Mouse (Mus musculus) c-Kit-negative CD71-positive TER-119-positive erythroid progenitor cells, embryonic 14.5 days (primary cell): ENCODE results near the gene Kbtbd3.

Source experiments
- DNase-seq: peaks from one replicate; pipeline ENCODE4 v3.0.0-alpha.2; 2013; ENCODE audit warnings: low read depth, low spot score

Gene Kbtbd3

DNA sequence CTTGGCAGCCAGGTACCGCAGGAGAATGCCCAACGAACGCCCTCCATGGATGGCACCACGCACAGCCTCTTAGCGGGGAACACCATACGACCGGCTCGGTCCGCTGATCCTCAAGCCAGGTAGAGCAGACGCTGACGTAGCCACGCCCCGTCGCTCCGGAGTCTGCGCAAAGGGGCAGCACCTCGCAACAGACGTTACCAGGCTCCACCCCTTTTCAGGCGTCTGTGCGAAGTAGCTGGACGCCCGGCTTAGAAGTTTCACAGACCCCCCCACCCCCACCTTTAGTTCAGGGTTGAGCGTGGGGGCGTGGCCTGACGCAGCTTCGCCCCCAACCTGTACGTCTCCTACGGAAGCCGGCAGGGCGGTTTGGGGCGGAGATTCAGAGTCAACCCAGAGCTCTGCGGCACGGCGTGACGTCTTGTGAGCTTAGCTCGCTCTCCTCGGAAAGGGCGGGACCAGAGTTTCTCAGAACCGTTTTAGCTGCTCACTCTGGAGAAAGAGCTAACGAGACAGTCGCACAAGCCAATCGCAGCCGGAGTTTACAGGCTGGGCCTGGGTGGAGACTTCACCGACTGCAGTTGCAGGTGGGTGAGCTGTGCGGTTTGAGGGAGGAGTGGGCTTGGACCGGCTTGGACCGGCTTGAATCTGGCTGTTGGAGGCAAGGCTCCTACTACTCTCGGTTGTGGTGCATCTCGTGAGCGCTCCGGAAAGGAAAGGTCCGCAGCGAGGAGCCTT is at the start of gene Kbtbd3, which contains the start of gene Aasdhppt:
TSS of gene Kbtbd3 (plus strand) at position 483 of the 735 bp plus-strand sequence.
TSS of gene Aasdhppt (minus strand) at position 121 of the 735 bp plus-strand sequence.
- DNase-seq = peak; percentile 98

DNA sequence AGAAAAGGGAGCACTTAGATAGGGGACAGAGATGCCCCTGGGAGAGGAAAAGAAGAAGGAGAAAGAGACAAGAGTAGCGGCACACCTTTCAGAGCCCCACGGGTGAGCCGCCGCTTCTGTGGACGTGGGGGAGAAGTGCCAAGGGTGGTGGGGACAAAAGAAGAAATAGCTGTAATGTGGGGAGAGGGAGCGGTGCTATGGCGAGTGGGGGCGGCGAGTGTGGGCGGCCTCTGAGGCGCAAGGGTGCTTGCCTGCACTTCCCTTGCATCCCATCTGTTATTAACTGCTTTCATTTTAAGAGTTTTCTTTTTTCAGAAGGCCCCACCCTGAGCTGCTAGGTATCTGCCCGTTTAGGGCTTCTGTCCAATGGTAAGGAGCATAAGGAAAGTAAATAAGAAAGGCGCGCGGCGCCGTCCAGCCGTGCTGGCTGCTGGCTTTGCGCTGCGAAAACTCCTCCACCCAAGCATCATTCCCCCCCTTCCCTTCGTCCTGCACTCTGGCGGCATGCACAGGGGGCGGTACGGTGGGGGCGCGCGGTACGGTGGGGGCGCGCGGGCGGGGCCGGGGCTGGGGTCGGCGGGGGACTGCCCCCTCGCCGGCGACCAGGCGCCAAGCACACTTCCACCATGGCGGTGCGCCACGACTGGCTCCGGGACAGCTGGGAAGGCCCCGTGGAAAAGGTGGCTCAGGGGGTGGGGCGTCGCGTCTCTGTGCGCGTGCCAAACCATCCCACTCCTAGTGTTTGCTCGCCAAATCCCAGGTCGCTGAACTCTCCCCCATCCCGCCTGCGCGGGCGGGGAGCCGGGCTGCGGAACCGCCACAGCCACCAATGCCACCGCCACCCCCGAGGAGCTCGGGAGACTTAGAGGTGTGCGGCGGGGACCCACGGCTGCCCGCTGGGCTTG is 49.5 kb upstream of the Kbtbd3 start:
- peak; percentile 5 for DNase-seq

DNA sequence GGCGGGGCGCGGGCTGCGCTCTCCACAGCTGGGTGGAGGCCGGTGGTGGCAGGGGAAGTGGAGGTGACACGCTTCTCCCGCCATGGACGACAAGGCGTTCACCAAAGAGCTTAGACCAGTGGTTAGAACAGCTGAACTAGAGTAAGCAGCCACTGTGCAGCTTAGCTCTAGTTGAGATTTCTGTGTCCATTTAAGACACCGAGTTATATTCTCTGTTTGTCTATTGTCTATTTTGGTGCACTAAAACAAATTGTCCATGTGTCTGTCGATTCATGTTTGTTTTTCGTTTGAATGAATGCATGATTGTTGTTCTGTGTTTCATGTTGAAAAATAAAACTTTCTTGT is 48.9 kb upstream of the Kbtbd3 start:
- no peak for DNase-seq

DNA sequence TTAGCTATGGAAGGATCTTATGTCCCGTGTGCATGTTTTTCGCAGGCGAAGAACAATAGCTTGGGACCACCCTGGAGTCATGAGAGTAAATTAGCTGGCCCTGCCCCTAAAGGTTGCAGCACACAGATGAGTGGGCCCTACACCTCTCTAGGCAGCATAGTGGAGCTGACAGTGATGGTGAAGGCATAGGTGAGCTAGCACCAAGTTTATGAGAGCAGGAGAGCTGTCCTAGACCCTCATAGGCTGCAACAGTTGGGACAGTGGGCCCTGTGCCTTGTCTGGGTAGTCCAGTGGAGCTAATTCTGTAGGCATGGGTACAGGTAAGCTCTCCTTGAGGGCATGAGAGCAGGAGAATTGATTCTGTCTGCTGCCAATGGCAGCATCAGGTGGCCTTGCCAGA is 42.8 kb upstream of the Kbtbd3 start:
- DNase-seq = no peak

DNA sequence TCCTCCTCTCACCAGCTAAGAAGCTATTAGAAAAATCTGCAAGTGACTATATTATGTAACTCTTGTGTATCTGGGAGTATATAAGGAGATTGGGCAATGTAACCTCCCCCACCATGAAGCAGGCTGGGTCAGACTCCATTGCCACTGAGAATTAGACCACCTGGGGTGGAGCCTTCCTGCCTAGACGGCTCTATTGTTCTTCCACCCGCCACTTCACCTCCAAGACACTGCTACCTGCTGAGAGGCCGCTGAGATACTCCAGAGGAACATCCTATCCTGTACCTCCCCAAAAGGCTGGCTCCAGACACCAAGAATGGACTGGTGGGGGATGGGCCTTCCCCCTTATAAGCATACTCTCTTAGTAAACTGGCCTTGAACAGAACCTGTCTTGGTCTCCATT is 25.8 kb upstream of the Kbtbd3 start:
- DNase-seq = no peak

DNA sequence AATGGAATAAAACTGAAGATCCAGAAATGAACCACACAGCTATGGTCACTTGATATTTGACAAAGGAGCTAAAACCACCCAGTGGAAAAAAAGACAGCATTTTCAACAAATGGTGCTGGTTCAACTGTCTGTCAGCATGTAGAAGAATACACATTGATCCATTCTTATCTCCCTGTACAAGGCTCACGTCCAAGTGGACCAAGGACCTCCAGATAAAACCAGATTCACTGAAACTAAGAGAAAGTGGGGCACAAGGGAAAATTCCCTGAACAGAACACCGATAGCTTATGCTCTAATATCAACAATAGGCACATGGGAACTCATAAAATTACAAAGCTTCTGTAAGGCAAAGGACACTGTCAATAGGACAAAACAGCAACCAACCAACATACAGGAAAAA is 9.2 kb upstream of the Kbtbd3 start:
- no peak for DNase-seq

DNA sequence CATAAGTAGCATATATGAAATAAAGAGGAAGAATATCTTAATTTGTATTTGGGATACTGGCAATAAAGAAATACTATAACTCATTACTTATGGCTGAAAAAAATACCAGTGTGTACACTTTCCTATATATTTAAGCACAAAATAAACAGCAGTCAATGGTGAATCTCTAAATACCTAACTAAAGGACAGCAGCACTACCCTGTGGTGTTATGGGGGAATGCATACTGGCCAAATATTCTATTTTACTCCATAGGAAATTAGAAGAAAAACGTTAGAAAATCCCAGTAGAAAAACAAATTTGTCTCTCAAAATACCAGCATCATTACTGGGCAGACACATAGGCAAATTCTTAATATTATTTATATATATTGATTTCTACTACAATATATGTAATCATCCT is 4.8 kb upstream of the Kbtbd3 start:
- no peak for DNase-seq

DNA sequence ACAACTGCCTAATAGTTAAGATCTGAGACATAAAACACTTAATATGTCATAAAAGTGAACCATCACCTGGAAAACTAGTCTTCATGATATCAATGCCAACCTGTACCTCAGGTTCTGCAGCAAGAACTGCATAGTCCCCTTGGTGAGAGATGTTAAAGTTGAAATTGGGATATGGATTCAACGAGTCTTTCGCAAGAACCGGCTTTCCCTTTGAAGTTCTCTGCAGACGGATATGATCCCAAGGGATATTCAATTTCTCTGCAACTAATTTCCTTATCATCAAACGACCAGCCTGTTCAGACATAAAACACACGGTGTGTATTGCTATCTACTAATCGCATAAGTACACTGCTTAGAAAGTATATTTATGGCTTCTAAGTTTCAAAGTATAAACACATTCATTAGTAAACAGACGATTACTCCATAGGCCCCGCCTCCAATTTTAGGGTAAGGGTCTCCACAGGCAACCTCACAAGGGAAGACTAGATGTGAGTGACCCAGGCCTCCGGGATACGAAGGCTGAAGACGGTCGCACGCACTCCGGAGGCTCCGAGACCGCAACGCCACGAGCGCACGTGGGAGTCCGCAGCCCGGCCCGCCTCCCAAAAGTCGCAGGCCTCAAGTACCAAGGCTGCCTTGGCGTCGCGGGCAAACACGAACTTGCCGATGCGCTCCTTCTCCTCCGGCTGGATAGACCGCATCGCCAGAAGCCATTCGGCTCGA is 844 bp upstream of the Kbtbd3 start:
- DNase-seq = peak; percentile 11

DNA sequence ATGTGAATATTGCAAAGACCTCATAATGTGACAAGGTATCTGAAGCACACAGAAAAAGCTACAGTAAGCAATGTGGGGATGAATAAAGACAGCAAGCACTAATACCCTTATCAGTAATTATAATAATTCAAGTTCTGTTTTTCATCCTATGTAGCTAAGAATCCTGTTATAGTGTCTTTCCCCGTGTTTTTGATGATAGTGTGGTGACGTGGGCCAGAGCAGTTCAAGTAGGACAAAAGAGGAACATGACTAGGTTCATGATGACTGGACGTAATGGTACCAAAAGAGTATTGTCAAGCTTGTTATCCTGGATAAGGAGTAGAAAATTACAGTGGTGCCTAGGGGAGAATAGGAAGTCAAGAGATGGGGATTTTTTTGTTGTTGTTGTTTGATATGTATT is 1.1 kb downstream of the Kbtbd3 start:
- DNase-seq = peak; percentile 26

DNA sequence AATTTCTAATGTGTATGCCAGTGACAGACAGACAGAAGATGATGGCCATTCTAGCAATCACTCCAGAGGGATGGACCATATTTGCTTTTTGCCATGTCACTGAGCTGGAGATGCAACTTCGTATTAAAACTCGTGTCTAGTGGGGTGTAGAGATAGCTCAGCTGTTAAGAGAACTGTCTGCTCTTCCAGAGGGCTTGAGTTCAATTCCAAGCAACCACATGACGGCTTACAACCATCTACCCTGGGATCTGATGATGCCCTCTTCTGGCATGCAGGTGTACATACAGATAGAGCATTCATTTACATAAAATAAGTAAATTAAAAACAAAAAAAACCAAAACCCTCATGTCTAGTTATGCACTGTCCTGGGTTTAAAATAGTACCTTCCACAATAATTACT is 1.5 kb downstream of the Kbtbd3 start:
- DNase-seq = peak; percentile 22

DNA sequence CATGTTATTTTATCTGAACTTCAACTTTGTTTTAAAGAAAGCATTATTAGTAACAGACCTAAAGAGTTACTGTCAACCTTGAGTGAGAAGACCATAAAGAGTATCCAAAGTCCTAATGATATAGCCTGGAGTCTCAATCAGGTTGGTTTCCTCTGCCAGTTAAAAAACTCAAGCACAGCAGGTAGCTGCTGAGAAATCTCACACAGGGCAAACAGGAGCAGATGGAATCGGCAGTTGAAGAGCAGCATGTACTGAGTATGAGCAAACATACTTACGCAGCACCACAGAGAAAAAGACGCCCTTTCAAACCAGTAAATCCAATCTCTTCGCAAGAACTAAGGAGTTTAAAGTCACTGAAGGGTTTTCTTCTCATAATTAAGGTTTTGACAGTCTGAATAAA is 4.3 kb downstream of the Kbtbd3 start:
- DNase-seq = no peak

DNA sequence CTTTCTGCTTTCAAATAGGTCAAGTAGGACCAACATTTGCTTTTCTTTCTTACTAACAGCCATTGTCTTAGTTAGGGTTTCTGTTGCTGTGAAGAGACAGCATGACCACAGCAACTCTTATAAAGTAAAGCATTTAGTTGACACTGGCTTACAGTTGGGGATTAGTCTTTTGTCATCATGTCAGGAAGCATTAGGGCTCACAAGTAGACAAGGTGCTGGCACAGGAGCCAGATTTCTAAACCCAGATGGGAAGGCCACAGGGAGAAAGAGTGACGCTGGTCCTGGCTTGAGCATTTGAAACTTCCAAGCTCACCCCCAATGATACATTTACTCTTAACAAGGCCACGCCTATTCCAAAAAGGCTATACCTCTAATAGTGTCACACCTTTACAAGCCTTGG is 6.1 kb downstream of the Kbtbd3 start:
- no peak for DNase-seq

DNA sequence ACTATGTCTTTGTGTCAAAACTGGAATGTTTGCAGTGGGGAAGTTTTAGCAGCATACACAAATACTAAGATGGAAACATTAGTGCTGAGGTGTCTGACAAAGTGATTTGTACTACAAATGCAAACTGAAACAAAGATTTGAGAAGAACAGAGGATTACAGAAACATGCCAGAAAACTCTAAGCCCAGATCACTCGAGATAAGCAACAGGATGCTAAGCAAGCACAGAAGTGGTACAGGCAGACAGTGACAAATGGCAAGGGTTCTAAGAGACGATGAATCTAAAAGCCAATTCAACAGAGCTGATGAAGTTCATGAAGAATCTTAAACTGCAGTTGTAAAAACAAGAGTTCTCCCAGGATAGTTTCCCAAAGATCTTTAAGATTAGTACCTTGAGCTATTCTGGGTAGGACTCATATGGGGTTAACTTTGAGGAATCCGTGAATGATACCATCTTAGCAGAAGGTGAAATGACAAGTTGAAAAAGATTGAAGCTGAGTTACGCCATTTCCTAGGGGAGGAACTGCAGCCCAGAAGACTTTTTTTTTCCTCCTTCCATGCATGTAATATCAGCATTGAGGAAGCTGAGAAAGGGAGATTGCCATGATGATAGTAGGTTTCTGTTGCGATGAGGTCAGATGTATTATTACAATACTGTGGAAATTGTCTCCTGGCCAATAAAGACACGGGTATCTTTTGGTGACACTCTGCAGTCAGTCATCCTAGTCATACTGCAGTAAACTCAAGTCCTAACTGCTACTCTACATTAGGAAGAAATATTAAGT is 9.5 kb downstream of the Kbtbd3 start:
- no peak for DNase-seq

DNA sequence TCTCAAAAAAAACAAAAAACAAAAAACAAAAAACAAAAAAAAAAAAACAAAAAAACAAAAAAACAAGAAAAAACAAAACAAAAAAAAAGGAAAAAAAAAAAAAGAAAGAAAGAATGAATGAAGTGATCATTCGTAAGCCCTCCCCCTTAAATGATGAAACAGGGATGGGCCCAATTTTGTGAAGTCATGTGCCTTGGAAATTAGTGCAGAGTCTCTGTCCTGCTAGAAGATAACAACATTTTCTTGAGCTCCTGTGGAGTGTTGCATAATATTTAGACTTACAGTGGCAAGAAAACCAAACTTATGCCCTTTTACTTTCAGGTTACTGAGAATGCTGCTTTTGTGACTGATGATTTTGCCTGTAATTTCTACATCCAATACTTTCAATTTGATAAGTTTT is 43.5 kb downstream of the Kbtbd3 start:
- no peak for DNase-seq

DNA sequence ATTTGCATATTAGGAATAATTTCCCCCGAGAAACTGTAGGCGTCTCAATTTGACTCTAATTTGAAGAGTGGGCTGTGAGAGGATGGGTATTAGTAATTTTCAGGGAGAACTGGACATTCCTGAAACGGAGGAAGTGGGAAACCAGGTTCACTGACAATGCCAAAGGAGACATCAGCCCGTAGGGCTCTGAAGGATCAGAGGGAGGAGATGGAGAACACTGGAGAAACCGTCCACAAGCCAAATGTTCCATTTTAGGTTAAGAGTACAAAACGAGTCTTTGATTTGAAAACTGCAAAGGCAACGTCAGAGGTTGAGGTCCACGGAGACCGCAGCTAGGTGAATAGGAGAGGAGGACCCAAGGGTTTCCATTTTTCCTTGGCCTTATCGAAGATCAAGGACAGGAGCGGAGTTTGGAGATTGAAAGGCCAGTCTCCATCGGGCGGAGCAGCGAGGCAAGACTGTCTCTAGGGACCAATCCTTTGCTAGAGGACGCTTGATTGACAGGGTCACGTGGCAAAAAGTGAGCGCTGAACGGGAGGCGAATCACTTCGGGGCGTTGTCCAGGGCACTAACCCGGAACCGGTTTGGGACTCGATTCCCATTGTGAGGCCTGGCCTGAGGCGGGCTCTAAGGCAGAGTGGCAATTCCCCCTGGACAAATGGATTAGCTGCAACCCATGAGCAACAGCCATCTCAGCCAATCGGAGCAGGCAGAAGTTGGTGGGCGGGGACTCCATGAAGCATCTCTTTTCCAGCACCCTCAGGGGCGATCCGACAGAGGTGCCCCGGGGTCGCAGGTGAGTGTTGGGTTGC is 66.4 kb downstream of the Kbtbd3 start, which contains the start of gene Msantd4:
TSS of gene Msantd4 (plus strand) at position 735 of the 812 bp plus-strand sequence.
- DNase-seq = peak; percentile 95

DNA sequence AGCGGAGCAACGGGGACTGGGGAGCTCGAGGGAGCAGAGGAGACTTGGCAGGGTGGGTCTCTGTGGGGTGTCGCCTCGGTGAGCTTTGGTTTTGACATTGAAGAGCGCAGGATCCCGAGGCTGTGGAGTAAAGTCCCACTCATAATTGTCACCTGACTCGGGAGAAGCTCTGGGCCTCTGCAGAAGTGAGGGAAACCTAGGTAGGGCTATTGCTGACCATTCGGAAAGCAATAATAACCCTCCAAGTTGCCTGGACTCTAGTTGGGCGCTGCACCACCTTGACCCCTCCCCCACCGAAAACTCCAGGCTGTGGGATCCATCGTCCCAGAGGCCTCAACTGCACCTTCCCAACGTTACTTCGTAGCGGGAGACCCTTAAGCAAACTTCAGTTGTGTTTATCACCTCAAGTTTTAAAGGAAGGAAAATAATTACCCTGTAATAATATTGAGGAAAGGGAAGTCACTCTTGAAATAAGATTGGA is 67.0 kb downstream of the Kbtbd3 start:
- DNase-seq = no peak
